Mouse (Mus musculus): ENCODE results near the gene Hbp1. TPM values are rescaled to one million over a fixed set of nuclear protein-coding genes. Genes with fewer than 3 reads are reported as not detected.

Gene Hbp1
- polyA plus RNA-seq, 1 experiment, result 53.5 TPM

DNA sequence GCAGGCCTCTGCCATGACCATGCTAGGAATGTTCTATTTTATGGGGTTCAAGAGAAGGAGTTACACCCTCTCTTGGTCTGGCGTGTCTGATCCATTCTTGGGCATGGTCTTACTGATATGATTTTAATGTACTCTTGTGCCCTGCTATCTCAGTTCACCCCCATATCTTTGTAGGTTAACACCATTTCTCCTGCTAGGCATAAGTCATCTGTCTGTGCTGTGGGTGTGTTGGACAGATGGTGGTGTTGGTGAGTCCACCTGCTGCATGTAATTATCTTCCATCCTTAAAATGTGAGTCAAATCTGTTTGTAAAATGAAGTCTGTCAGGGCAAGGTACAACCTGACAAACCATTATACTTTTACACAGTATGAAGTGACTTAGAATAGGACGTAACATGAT is 42.9 kb downstream of the Hbp1 start:
- 92% methylated on average over 2 of the region's 2 CpGs for WGBS
- H3K4me3 ChIP-seq (ENCODE audit: low read depth, low read length), result no peak overlapping the region
- TF ChIP-seq POLR2A (IDR thresholded peaks at IDR 0.05; ENCODE audit: low read depth, low read length) (no peak), CTCF (IDR thresholded peaks at IDR 0.05; ENCODE audit: extremely low read depth, insufficient read length, insufficient replicate concordance, low read depth, low read length) (no peak)
- H3K36me3 ChIP-seq (ENCODE audit: control insufficient read depth, insufficient read depth, low read length), result peaks cover 4% of the 10 kb centered on the region; the same call in 1 of the 2 replicates
- no peaks in the 10 kb centered on the region for H3K27me3 ChIP-seq (ENCODE audit: control insufficient read depth, insufficient read depth, low read length)
- H3K4me1 ChIP-seq (ENCODE audit: control insufficient read depth, insufficient read depth, insufficient read length, low read length), result no peaks in the 10 kb centered on the region; the same call in 1 of the 2 replicates
- H3K27ac ChIP-seq (ENCODE audit: insufficient read depth, low read depth, low read length), result no peak overlapping the region

DNA sequence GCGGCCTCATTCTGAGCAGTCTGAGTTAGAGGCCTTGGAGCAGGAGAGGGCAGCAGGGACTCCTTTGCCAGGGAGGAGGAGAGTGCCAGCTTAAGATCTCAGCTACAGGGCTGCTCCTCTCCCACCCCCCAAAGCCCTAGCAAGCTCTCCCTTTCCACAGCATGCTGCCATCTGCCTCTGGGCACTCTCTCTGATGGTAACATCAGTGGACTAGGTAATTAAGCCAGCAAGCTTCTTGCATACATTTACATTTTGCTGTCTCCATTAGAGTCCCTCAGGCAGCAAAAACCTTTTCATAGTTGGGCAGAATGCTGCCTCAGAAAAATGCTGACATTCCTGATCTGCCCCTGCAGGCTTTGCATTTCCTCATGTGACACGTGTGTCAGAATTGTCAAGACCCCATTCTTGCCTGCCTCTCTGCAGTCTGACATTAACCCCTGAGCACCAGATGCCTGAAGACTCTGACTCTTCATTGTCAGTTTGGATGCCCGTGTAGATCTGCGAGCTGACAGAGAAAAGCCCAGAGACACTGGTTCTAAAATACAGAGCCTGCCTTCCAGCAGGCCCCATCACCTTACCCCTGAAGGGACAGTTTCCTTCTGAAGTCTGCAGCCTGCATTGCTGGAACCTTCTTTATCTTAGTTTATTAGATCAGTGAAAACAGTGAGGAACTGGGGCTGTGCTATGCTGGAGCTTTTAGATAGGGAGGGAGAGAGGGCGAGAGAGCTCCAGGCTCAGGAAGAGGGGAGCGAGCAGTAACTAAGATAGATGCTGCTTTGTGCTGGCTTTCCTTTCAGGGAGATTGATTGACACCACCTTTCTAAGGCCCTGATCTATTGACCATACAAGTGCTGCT is 44.4 kb downstream of the Hbp1 start:
- WGBS, result 80% methylated on average over 6 of the region's 6 CpGs
- no peak overlapping the region for H3K27ac ChIP-seq (ENCODE audit: insufficient read depth, low read depth, low read length)
- no peaks in the 10 kb centered on the region; the same call in 1 of the 2 replicates for H3K4me1 ChIP-seq (ENCODE audit: control insufficient read depth, insufficient read depth, insufficient read length, low read length)

DNA sequence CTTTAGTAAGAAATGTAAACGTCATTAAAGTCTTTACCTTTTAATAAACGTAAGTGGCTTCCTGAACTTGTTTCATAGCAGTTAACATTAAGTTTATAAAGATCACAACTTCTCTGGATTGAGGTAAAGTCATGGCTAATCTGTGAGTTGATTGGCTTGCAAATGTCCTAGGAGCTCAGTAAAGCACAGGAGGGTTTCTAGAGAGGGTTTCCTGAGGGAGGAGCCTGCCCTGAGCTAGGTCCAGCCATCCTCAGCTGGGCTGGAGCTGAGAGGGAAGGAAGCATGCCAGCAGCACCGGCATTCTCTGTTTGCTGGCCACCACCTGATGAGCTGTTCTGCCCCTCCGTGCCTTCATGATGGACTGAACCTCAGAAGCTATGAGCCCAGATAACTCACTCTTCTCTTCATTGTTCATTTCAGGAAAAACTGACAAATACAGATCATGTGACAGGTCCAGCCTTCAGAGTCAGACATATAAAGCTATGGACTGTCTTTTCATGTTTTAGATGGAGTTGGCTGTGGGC is 49.9 kb downstream of the Hbp1 start:
- Histone ChIP-seq H3K27me3 (ENCODE audit: control insufficient read depth, insufficient read depth, low read length) (no peaks in the 10 kb centered on the region), H3K27ac (ENCODE audit: insufficient read depth, low read depth, low read length) (no peak overlapping the region), H3K4me1 (ENCODE audit: control insufficient read depth, insufficient read depth, insufficient read length, low read length) (no peaks in the 10 kb centered on the region), H3K36me3 (ENCODE audit: control insufficient read depth, insufficient read depth, low read length) (peaks cover 6% of the 10 kb centered on the region), H3K4me3 (ENCODE audit: low read depth, low read length) (no peak overlapping the region)
- TF ChIP-seq POLR2A (IDR thresholded peaks at IDR 0.05; ENCODE audit: low read depth, low read length) (no peak), CTCF (IDR thresholded peaks at IDR 0.05; ENCODE audit: extremely low read depth, insufficient read length, insufficient replicate concordance, low read depth, low read length) (no peak)
- WGBS, result 91% methylated on average over 4 of the region's 4 CpGs

More for the DNA sequence above, 44.4 kb downstream of the Hbp1 start:
- TF ChIP-seq CTCF (IDR thresholded peaks at IDR 0.05; ENCODE audit: extremely low read depth, insufficient read length, insufficient replicate concordance, low read depth, low read length) (no peak), POLR2A (IDR thresholded peaks at IDR 0.05; ENCODE audit: low read depth, low read length) (no peak)
- Histone ChIP-seq H3K36me3 (ENCODE audit: control insufficient read depth, insufficient read depth, low read length) (peaks cover 5% of the 10 kb centered on the region; the same call in 1 of the 2 replicates), H3K4me3 (ENCODE audit: low read depth, low read length) (no peak overlapping the region), H3K27me3 (ENCODE audit: control insufficient read depth, insufficient read depth, low read length) (no peaks in the 10 kb centered on the region)

DNA sequence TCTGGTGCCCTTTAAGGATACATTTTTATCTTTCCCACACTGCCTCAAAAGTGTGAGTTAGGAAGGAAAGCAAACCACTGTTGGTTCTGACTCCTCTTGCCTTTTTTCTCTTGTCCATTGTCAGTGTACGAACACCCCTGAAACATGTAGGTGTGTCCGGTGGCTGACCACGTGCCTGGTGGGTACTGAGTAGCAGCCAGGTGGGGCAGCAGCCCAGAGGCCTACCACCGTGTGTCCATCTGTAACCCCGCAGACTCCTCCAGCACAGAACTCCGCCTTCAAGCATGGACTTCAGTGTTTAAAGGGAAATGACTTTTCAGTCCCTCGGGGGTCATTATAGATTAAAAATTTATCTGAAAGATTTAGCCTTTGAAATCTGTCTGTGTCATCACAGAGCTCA is 52.9 kb downstream of the Hbp1 start:
- no peaks in the 10 kb centered on the region for H3K27me3 ChIP-seq (ENCODE audit: control insufficient read depth, insufficient read depth, low read length)
- TF ChIP-seq CTCF (IDR thresholded peaks at IDR 0.05; ENCODE audit: extremely low read depth, insufficient read length, insufficient replicate concordance, low read depth, low read length) (no peak), POLR2A (IDR thresholded peaks at IDR 0.05; ENCODE audit: low read depth, low read length) (no peak)
- WGBS, result 79% methylated on average over 7 of the region's 7 CpGs
- no peak overlapping the region for H3K4me3 ChIP-seq (ENCODE audit: low read depth, low read length)
- no peak overlapping the region for H3K27ac ChIP-seq (ENCODE audit: insufficient read depth, low read depth, low read length)
- H3K36me3 ChIP-seq (ENCODE audit: control insufficient read depth, insufficient read depth, low read length), result peaks cover 11% of the 10 kb centered on the region
- no peaks in the 10 kb centered on the region for H3K4me1 ChIP-seq (ENCODE audit: control insufficient read depth, insufficient read depth, insufficient read length, low read length)

DNA sequence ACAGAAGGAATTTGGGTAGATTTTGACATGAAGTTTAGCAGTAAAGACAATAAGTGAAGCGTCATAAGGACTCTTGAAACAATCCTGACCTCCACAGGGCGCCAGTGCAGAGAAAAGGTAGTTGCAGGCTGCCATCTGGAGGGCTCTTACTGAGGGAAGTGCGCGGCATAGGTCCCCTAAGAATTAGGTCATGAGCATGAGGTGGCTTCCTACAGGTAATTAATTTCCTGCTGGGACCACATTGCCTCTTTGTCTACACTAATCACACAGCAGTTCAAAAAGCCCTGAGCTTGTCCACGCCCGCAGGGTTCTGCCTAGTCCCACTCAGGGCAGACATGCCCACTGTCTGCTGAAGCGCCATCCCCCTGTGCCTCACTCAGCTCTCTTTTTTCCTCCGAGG is 53.3 kb downstream of the Hbp1 start:
- no peak overlapping the region for H3K27ac ChIP-seq (ENCODE audit: insufficient read depth, low read depth, low read length)
- H3K4me1 ChIP-seq (ENCODE audit: control insufficient read depth, insufficient read depth, insufficient read length, low read length), result no peaks in the 10 kb centered on the region
- H3K36me3 ChIP-seq (ENCODE audit: control insufficient read depth, insufficient read depth, low read length), result peaks cover 11% of the 10 kb centered on the region
- 83% methylated on average over 8 of the region's 8 CpGs for WGBS
- no peaks in the 10 kb centered on the region for H3K27me3 ChIP-seq (ENCODE audit: control insufficient read depth, insufficient read depth, low read length)
- no peak overlapping the region for H3K4me3 ChIP-seq (ENCODE audit: low read depth, low read length)
- TF ChIP-seq CTCF (IDR thresholded peaks at IDR 0.05; ENCODE audit: extremely low read depth, insufficient read length, insufficient replicate concordance, low read depth, low read length) (no peak), POLR2A (IDR thresholded peaks at IDR 0.05; ENCODE audit: low read depth, low read length) (no peak)

DNA sequence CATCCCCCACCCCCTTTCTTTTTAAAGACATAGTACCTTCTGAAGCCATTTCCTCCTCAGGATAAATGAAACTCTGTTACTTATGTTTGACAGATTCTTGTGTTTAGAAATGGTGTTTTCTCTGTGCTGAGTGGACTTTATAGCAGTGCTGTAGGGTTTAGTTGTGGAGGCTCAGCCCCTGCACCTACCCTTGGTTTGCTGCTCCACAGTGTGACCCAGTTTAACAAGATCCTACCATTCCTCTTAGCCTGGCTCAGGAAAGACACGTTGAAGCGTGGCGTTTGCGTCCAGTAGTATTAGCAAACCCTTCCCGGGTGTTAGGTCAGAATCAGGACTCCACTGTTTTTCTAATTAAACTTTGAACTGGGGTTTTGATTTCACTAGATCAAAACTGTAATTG is 54.0 kb downstream of the Hbp1 start:
- peaks cover 10% of the 10 kb centered on the region for H3K36me3 ChIP-seq (ENCODE audit: control insufficient read depth, insufficient read depth, low read length)
- TF ChIP-seq POLR2A (IDR thresholded peaks at IDR 0.05; ENCODE audit: low read depth, low read length), result no peak
- no peak for TF ChIP-seq CTCF (IDR thresholded peaks at IDR 0.05; ENCODE audit: extremely low read depth, insufficient read length, insufficient replicate concordance, low read depth, low read length)
- H3K27me3 ChIP-seq (ENCODE audit: control insufficient read depth, insufficient read depth, low read length), result no peaks in the 10 kb centered on the region
- 75% methylated on average over 5 of the region's 5 CpGs for WGBS
- H3K27ac ChIP-seq (ENCODE audit: insufficient read depth, low read depth, low read length), result no peak overlapping the region
- H3K4me1 ChIP-seq (ENCODE audit: control insufficient read depth, insufficient read depth, insufficient read length, low read length), result no peaks in the 10 kb centered on the region
- no peak overlapping the region for H3K4me3 ChIP-seq (ENCODE audit: low read depth, low read length)

DNA sequence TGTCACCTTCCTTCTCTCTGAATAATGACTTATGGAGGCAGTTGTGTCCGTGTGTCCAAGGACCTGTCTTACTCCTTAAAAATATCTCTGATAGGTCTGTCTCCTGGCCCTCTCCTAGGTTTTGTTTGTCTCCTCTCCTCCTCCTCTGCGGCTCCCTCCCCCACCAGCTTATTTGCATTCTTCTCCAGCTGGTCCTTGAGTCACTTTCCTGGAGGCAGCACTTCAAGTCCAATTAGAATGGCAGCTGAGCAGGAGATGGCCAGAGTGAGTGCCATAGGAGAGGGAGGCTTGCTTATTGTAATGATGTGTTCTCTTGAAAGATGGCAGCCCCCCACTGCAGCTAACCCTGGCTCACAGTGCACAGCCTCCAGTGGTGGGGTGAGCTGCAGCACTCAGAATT is 54.4 kb downstream of the Hbp1 start:
- Histone ChIP-seq H3K27ac (ENCODE audit: insufficient read depth, low read depth, low read length) (no peak overlapping the region), H3K27me3 (ENCODE audit: control insufficient read depth, insufficient read depth, low read length) (no peaks in the 10 kb centered on the region), H3K4me3 (ENCODE audit: low read depth, low read length) (no peak overlapping the region), H3K36me3 (ENCODE audit: control insufficient read depth, insufficient read depth, low read length) (peaks cover 10% of the 10 kb centered on the region), H3K4me1 (ENCODE audit: control insufficient read depth, insufficient read depth, insufficient read length, low read length) (no peaks in the 10 kb centered on the region)
- WGBS, result 80% methylated on average over 2 of the region's 2 CpGs
- TF ChIP-seq CTCF (IDR thresholded peaks at IDR 0.05; ENCODE audit: extremely low read depth, insufficient read length, insufficient replicate concordance, low read depth, low read length) (no peak), POLR2A (IDR thresholded peaks at IDR 0.05; ENCODE audit: low read depth, low read length) (no peak)
